Mouse (Mus musculus) stomach, embryonic 14.5 days (tissue): Measurements from ENCODE around the gene Castor1. TPM values are rescaled to one million over a fixed set of nuclear protein-coding genes. Genes with fewer than 3 reads are reported as not detected.

Experiments
- ATAC-seq: fragments of 200-750 bp; cut with Nextera tagmentation; 2 replicates; pipeline ENCODE4 v1.8.0; 2017; ENCODE audit warnings: low read depth, moderate TSS enrichment; ENCODE audit not compliant: insufficient number of reproducible peaks, insufficient read depth, low FRiP score
- H3K27ac ChIP-seq: fragments of 300-500 bp; sonication (generic); 2 replicates; pipeline ENCODE4 v1.5.1; 2014; ENCODE audit warnings: mild to moderate bottlenecking, low read length, moderate library complexity, mixed read lengths
- H3K27me3 ChIP-seq: fragments of 300-500 bp; sonication (generic); 2 replicates; pipeline ENCODE4 v1.6.1; 2014; ENCODE audit warnings: low read length, control low read depth, mixed read lengths; ENCODE audit not compliant: control insufficient read depth, insufficient read depth
- H3K36me3 ChIP-seq: fragments of 300-500 bp; sonication (generic); 2 replicates; pipeline ENCODE4 v1.6.1; 2014; ENCODE audit warnings: mild to moderate bottlenecking, control low read depth, low read length, moderate library complexity, mixed read lengths; ENCODE audit not compliant: control insufficient read depth, insufficient read depth
- H3K4me1 ChIP-seq: fragments of 300-500 bp; sonication (generic); 2 replicates; pipeline ENCODE4 v1.6.1; 2014; ENCODE audit warnings: low read length, control low read depth, mixed read lengths; ENCODE audit not compliant: control insufficient read depth, insufficient read depth
- H3K4me2 ChIP-seq: fragments of 300-500 bp; sonication (generic); replicated peaks from 2 replicates; pipeline ENCODE4 v1.6.1; 2014; ENCODE audit warnings: low read depth, low read length, control low read depth
- H3K4me3 ChIP-seq: fragments of 300-500 bp; sonication (generic); 2 replicates; pipeline ENCODE4 v1.5.1; 2014; ENCODE audit warnings: low read depth, low read length, control low read depth
- H3K9ac ChIP-seq: fragments of 300-500 bp; sonication (generic); replicated peaks from 2 replicates; pipeline ENCODE4 v1.6.1; 2014; ENCODE audit warnings: low read depth, mild to moderate bottlenecking, control low read depth, low read length, moderate library complexity, mixed read lengths
- H3K9me3 ChIP-seq: fragments of 300-500 bp; sonication (generic); 2 replicates; pipeline ENCODE4 v1.6.1; 2016; ENCODE audit warnings: low read depth, low read length, control low read depth; ENCODE audit not compliant: control insufficient read depth
- WGBS: fragments of 180-500 bp; shearing (Covaris S2); extraction: QIAGEN DNeasy Blood & Tissue Kit; methylation state at CpG from one replicate; pipeline ENCODE4 v1.1.7; 2014; 5-methylcytosine and 5-hydroxymethylcytosine counted together
- polyA plus RNA-seq: library from polyadenylated mRNA; unstranded; fragments of >200 nt; fragmentation: Nextera tagmentation; extraction: Ambion mirVana; gene quantifications from 2 replicates; pipeline ENCODE4 v1.2.1, GENCODE M21; 2014

Gene Castor1
- polyA plus RNA-seq, 1 experiment from 2014 or later: 3.3 TPM

GRCm38 (mm10) chr11:4231435-4231834 is 13.4 kb downstream of the Castor1 start:
- no peak overlapping the region for H3K4me3 ChIP-seq
- no peak overlapping the region for H3K9ac ChIP-seq
- WGBS: 93% methylated on average over 2 of the region's 2 CpGs
- H3K4me1 ChIP-seq: no peaks in the 10 kb centered on the region
- no peak overlapping the region for H3K27ac ChIP-seq
- H3K36me3 ChIP-seq: no peaks in the 10 kb centered on the region
- H3K4me2 ChIP-seq: no peak overlapping the region
- ATAC-seq: no peak
- H3K9me3 ChIP-seq: no peaks in the 10 kb centered on the region
- no peaks in the 10 kb centered on the region for H3K27me3 ChIP-seq

GRCm38 (mm10) chr11:4232644-4233043 is 14.6 kb downstream of the Castor1 start:
- Histone ChIP-seq H3K4me1 (no peaks in the 10 kb centered on the region), H3K9ac (no peak overlapping the region), H3K9me3 (no peaks in the 10 kb centered on the region), H3K4me2 (no peak overlapping the region), H3K36me3 (no peaks in the 10 kb centered on the region), H3K4me3 (no peak overlapping the region), H3K27ac (no peak overlapping the region), H3K27me3 (no peaks in the 10 kb centered on the region)
- 62% methylated on average over 12 of the region's 12 CpGs for WGBS
- ATAC-seq: no peak

- H3K27me3 ChIP-seq: no peaks in the 10 kb centered on the region
- H3K9me3 ChIP-seq: no peaks in the 10 kb centered on the region
- H3K27ac ChIP-seq: no peak overlapping the region
- ATAC-seq: 0 out of 2 replicates have a peak, but pooled peaks have one; percentile 37
- H3K4me3 ChIP-seq: no peak overlapping the region
- H3K9ac ChIP-seq: no peak overlapping the region
- H3K36me3 ChIP-seq: no peaks in the 10 kb centered on the region
- H3K4me1 ChIP-seq: no peaks in the 10 kb centered on the region
- no peak overlapping the region for H3K4me2 ChIP-seq
- 86% methylated on average over 6 of the region's 6 CpGs for WGBS
These were observed 17.1 kb downstream of the Castor1 start for GRCm38 (mm10) chr11:4235052-4235655.

- ATAC-seq: no peak
- Histone ChIP-seq H3K9ac (no peak within 1 kb of the TSS), H3K27me3 (no peaks in the 10 kb centered on the region), H3K36me3 (no peaks in the 10 kb centered on the region), H3K27ac (no peak within 1 kb of the TSS), H3K4me1 (no peaks in the 10 kb centered on the region), H3K9me3 (no peaks in the 10 kb centered on the region), H3K4me2 (no peak within 1 kb of the TSS), H3K4me3 (no peak within 1 kb of the TSS)
- WGBS: 66% methylated on average over 16 of the region's 16 CpGs
These were observed 17.9 kb downstream of the Castor1 start, which contains the start of gene Osm for GRCm38 (mm10) chr11:4235665-4236545. Gene Osm (plus strand): TSS chr11:4236420.

- H3K36me3 ChIP-seq: no peaks in the 10 kb centered on the region
These were observed 18.6 kb downstream of the Castor1 start for GRCm38 (mm10) chr11:4236546-4237067.

GRCm38 (mm10) chr11:4237389-4237912 is 19.4 kb downstream of the Castor1 start:
- 78% methylated on average over 18 of the region's 18 CpGs for WGBS
- Histone ChIP-seq H3K27me3 (no peaks in the 10 kb centered on the region), H3K4me3 (no peak overlapping the region), H3K27ac (no peak overlapping the region), H3K9ac (no peak overlapping the region), H3K4me2 (no peak overlapping the region), H3K9me3 (no peaks in the 10 kb centered on the region), H3K36me3 (no peaks in the 10 kb centered on the region), H3K4me1 (no peaks in the 10 kb centered on the region)
- ATAC-seq: no peak

More at GRCm38 (mm10) chr11:4236546-4237067, 18.6 kb downstream of the Castor1 start:
- ATAC-seq: no peak
- no peak overlapping the region for H3K27ac ChIP-seq
- H3K4me2 ChIP-seq: no peak overlapping the region
- H3K27me3 ChIP-seq: no peaks in the 10 kb centered on the region
- no peaks in the 10 kb centered on the region for H3K4me1 ChIP-seq
- 87% methylated on average over 21 of the region's 21 CpGs for WGBS
- H3K9me3 ChIP-seq: no peaks in the 10 kb centered on the region
- H3K9ac ChIP-seq: no peak overlapping the region
- no peak overlapping the region for H3K4me3 ChIP-seq

GRCm38 (mm10) chr11:4238167-4238566 is 20.1 kb downstream of the Castor1 start:
- no peak overlapping the region for H3K9ac ChIP-seq
- no peaks in the 10 kb centered on the region for H3K9me3 ChIP-seq
- H3K27me3 ChIP-seq: no peaks in the 10 kb centered on the region
- H3K4me3 ChIP-seq: no peak overlapping the region
- no peak overlapping the region for H3K27ac ChIP-seq
- no peak overlapping the region for H3K4me2 ChIP-seq
- no peaks in the 10 kb centered on the region for H3K4me1 ChIP-seq
- ATAC-seq: no peak
- H3K36me3 ChIP-seq: no peaks in the 10 kb centered on the region
- 91% methylated on average over 6 of the region's 6 CpGs for WGBS

- no peaks in the 10 kb centered on the region for H3K4me1 ChIP-seq
- H3K36me3 ChIP-seq: no peaks in the 10 kb centered on the region
- H3K27ac ChIP-seq: no peak overlapping the region
- no peak for ATAC-seq
- H3K4me3 ChIP-seq: no peak overlapping the region
- WGBS: 92% methylated on average over 23 of the region's 23 CpGs
- no peak overlapping the region for H3K9ac ChIP-seq
- H3K27me3 ChIP-seq: no peaks in the 10 kb centered on the region
- H3K4me2 ChIP-seq: no peak overlapping the region
- H3K9me3 ChIP-seq: no peaks in the 10 kb centered on the region
These were observed 21.7 kb downstream of the Castor1 start for GRCm38 (mm10) chr11:4239691-4240090.
